Mouse (Mus musculus) B cell, adult 2 months (primary cell): Measurements from ENCODE around the gene Cd209g.
"Not testable (repeated sequence)": the region's sequence is repeated elsewhere in the genome, so short reads cannot be mapped to it uniquely, and the experiment has no call there.

Experiments used
- DNase-seq, 2 experiments: peaks; one replicate each; pipeline ENCODE4 v3.0.0; 2022

The Cd209g gene

GRCm38 (mm10) chr8:4133798-4134197 is at the start of gene Cd209g:
TSS of gene Cd209g (plus strand) at chr8:4134098.
- no peak for DNase-seq

GRCm38 (mm10) chr8:4087180-4087722 is 46.6 kb upstream of the Cd209g start:
- peak; percentile 11 to 25 for DNase-seq

- DNase-seq = not testable (repeated sequence)
These were observed 45.4 kb upstream of the Cd209g start for GRCm38 (mm10) chr8:4088514-4088913.

- DNase-seq = not testable (repeated sequence)
These were observed 28.2 kb upstream of the Cd209g start, which contains the start of gene Cd209f for GRCm38 (mm10) chr8:4105735-4106134. TSS of gene Cd209f (minus strand) at chr8:4105835.

GRCm38 (mm10) chr8:4139660-4140646 is 6.1 kb downstream of the Cd209g start:
- DNase-seq = peak; percentile 82 to 86

GRCm38 (mm10) chr8:4141721-4142120 is 7.8 kb downstream of the Cd209g start:
- peak; percentile 29 to 31 for DNase-seq

GRCm38 (mm10) chr8:4147272-4147671 is 13.4 kb downstream of the Cd209g start:
- no peak for DNase-seq

- no peak for DNase-seq
These were observed 21.0 kb downstream of the Cd209g start for GRCm38 (mm10) chr8:4154878-4155277.

- DNase-seq = no peak
These were observed 28.9 kb downstream of the Cd209g start for GRCm38 (mm10) chr8:4162786-4163185.

GRCm38 (mm10) chr8:4165176-4165851 is 31.4 kb downstream of the Cd209g start:
- DNase-seq = peak; percentile 16 to 25

GRCm38 (mm10) chr8:4165852-4166751 is 32.2 kb downstream of the Cd209g start, which contains the start of gene Evi5l:
TSS of gene Evi5l (plus strand) at chr8:4166567.
- peak; percentile 96 to 97 for DNase-seq

- DNase-seq = no peak
These were observed 33.1 kb downstream of the Cd209g start for GRCm38 (mm10) chr8:4166881-4167525.

- no peak for DNase-seq
These were observed 34.0 kb downstream of the Cd209g start for GRCm38 (mm10) chr8:4167918-4168317.

- no peak for DNase-seq
These were observed 38.6 kb downstream of the Cd209g start for GRCm38 (mm10) chr8:4172486-4172885.

- DNase-seq = no peak
These were observed 40.1 kb downstream of the Cd209g start for GRCm38 (mm10) chr8:4174018-4174417.

GRCm38 (mm10) chr8:4183409-4183808 is 49.5 kb downstream of the Cd209g start:
- no peak for DNase-seq

- DNase-seq = no peak
These were observed 52.3 kb downstream of the Cd209g start for GRCm38 (mm10) chr8:4186151-4186550.
